Mouse (Mus musculus): ENCODE measurements around the gene Gcm1.

Gcm1 gene

GRCm38 (mm10) chr9:78112770-78113537, 61.2 kb downstream of the Gcm1 start:
- in situ Hi-C loops (cut with MboI; ENCODE audit: low pct_unique_long_range_greater_than_20kb in 1 of 2, low sequenced_read_pairs in 2 of 2, unreplicated experiment in 1 of 2) = no loop called here

DNA sequence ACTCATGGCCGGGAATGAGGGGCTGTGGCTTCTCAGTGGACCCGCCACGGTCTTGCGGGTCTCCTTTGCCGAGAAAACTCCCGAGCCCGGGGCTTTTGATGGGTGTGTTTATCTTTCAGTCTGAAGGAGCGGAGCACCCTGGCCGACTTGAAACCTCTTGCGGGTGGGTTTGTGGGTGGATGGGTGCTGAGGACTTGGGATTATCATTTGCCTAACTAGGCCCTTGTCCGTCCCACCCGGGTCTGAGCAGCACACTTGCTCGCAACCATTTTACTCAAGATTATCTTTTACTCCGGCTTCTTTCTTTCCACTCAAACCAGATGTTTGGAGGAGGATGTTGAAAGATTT, 61.8 kb downstream of the Gcm1 start:
- in situ Hi-C loops (cut with MboI; ENCODE audit: low pct_unique_long_range_greater_than_20kb in 1 of 2, low sequenced_read_pairs in 2 of 2, unreplicated experiment in 1 of 2) = no loop called here
